27 mouse cellular contexts compared by ENCODE assay signal in the genomic region with DNA sequence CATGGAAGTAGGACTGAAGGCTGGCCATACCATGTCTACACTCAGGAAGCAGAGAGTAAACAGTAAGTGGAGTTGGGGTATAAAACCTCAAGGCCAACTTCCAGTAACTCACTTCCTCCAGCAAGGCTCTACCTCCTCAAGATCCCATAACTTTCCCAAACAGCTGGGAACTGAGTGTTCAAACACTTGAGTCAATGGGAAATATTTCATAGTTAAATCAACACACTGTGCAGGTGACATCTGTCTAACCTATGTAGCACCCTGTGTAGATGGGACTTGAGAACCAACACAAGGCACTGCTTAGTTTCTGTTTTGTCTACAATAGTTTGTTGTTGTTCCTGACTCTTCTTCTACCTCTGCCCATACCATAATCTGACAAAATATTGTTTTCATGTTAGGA. TPM values are rescaled to one million over a fixed set of nuclear protein-coding genes. Genes with fewer than 3 reads are reported as not detected.
DNase-seq lines count a peak whose midpoint lies in the region; ATAC-seq lines count a peak whose summit lies in the region.
"Had no signal": no experiment of that assay in that cellular context is flagged by ENCODE, and none has a peak within 500 bp of the region (broad histone marks: within the 10 kb centered on the region; RNA-seq: fewer than 3 reads in every experiment).

No protein-coding gene starts in this region.

- peak; percentile 56; the same call in 1 of the 2 replicates for ATAC-seq in lung, embryonic 16.5 days (ENCODE audit: low read depth)
- ATAC-seq: activated CD4-positive, CD25-positive, alpha-beta regulatory T cell, adult 4 months; CD4-positive, CD25-positive, alpha-beta regulatory T cell, adult 4 months; forebrain, embryonic 14.5 days; forebrain, embryonic 16.5 days; Patski had no signal

- H3K4me3 ChIP-seq in lung, embryonic 16.5 days (ENCODE audit: low read length): no peak overlapping the region
- H3K4me3 ChIP-seq: embryonic facial prominence, embryonic 13.5 days; embryonic facial prominence, embryonic 15.5 days; erythroblast, embryonic 14.5 days; forebrain, embryonic 10.5 days; forebrain, embryonic 12.5 days had no signal

- no peak overlapping the region for H3K9ac ChIP-seq in lung, embryonic 16.5 days (ENCODE audit: low read length)
- H3K9ac ChIP-seq: embryonic facial prominence, embryonic 13.5 days; embryonic facial prominence, embryonic 15.5 days; forebrain, embryonic 12.5 days had no signal

- no peaks in the 10 kb centered on the region for H3K9me3 ChIP-seq in lung, embryonic 16.5 days (ENCODE audit: control insufficient read depth, low read length)
- H3K9me3 ChIP-seq: embryonic facial prominence, embryonic 13.5 days; embryonic facial prominence, embryonic 15.5 days; forebrain, embryonic 10.5 days; forebrain, embryonic 12.5 days; G1E had no signal

- H3K27ac ChIP-seq in lung, embryonic 16.5 days (ENCODE audit: low read length): no peak overlapping the region
- H3K27ac ChIP-seq: embryonic facial prominence, embryonic 13.5 days; embryonic facial prominence, embryonic 15.5 days; forebrain, embryonic 10.5 days; forebrain, embryonic 12.5 days had no signal

- intact Hi-C loops in heart, postnatal 36 days (cut with DNase I): no loop called here

- peak; percentile 61 for DNase-seq in heart, adult 11 months
- DNase-seq in heart, postnatal 36 days: no peak
- no peak for DNase-seq in lung, postnatal 10 days
- DNase-seq in adipocyte (ENCODE audit: low spot score): peak; percentile 43
- DNase-seq: adrenal gland, adult 2 months; adrenal gland, postnatal 10 days; adrenal gland, postnatal 25 days; B cell, adult 2 months; cerebellum, adult 11 months; cerebellum, adult 18-20 months; cerebellum, adult 8-10 months; cerebellum, adult 9-11 months; cerebellum, postnatal 14 days; cerebellum, postnatal 36 days; embryo, embryonic 11 days had no signal

- H3K4me2 ChIP-seq in lung, embryonic 16.5 days (ENCODE audit: low read depth, low read length): no peak overlapping the region
- H3K4me2 ChIP-seq: embryonic facial prominence, embryonic 13.5 days; embryonic facial prominence, embryonic 15.5 days; forebrain, embryonic 12.5 days had no signal

- no peaks in the 10 kb centered on the region for H3K36me3 ChIP-seq in lung, embryonic 16.5 days (ENCODE audit: control insufficient read depth, insufficient read depth, low read length)
- H3K36me3 ChIP-seq: embryonic facial prominence, embryonic 13.5 days; embryonic facial prominence, embryonic 15.5 days; forebrain, embryonic 10.5 days; forebrain, embryonic 12.5 days; G1E had no signal

- H3K27me3 ChIP-seq in lung, embryonic 16.5 days (ENCODE audit: control insufficient read depth, insufficient read depth, low read depth, low read length): no peaks in the 10 kb centered on the region
- H3K27me3 ChIP-seq: embryonic facial prominence, embryonic 13.5 days; embryonic facial prominence, embryonic 15.5 days; Patski had no signal

- no peaks in the 10 kb centered on the region; the same call in 1 of the 2 replicates for H3K4me1 ChIP-seq in lung, embryonic 16.5 days (replicated peaks; ENCODE audit: control insufficient read depth, insufficient read depth, low read length)
- H3K4me1 ChIP-seq: embryonic facial prominence, embryonic 13.5 days; embryonic facial prominence, embryonic 15.5 days; forebrain, embryonic 10.5 days; forebrain, embryonic 12.5 days had no signal

RNA-seq across cellular contexts. Expression of a gene that starts 13.8 kb away (rescaled TPM):
- total RNA-seq in heart, postnatal 36 days (2021): 10 to 100 TPM in 1 of 2 experiments, 1 to 10 TPM in 1; 5.6 to 11.0 TPM
- 78.2 and 92.9 TPM in 2 replicates for polyA plus RNA-seq in lung, embryonic 16.5 days (2015; fragmentation: Nextera tagmentation; extraction: Ambion mirVana)

Comparison
In these comparisons a context has a peak if more than half of its experiments do, and no peak if none do; other contexts are left out.
1. DNase-seq: peak in heart, adult 11 months (single experiment) and adipocyte (single experiment); none in heart, postnatal 36 days (0 of 2) and lung, postnatal 10 days (single experiment).